Mouse (Mus musculus): ENCODE measurements around the gene Nkg7.
"Not testable (repeated sequence)": the region's sequence is repeated elsewhere in the genome, so short reads cannot be mapped to it uniquely, and the experiment has no call there.

Nkg7 gene

GRCm38 (mm10) chr7:43436341-43437255, at the start of gene Nkg7:
TSS of gene Nkg7 (plus strand) at chr7:43437073.
- DNase-seq, result no peak

DNA sequence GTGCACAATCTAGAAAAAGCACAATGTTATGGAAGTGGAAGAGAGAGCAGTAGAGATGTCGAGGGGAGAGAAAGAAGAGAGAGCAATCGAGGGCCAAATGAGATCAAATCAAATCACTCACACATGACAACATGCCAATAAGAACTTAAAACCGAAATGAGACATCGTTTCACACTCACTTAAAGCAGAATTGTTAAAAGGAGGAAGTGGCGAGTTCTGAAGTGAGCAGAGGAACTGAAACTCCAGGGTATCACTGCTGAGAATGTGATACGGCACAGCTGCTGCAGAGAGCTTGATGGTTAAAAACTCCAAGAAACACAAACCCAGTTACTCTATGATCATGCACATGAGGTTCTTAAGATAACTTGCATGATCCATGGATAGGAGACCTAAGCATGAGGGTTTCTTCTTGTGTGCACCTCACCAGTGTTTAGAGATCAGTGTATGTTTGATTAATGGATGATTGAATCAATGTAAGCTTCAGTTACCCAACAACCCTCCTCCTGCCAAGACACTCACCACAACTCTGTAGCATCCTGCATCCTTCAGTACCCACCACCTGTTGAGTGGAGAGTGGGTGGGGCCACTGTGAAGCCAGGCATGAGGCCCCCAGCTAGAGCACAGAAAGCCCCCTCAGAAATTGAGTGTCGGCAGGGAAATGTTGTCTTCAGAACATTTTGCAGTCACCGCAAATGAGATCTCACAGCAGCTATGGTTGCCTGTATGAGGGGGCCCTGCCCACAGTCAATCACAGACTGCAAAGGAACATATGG, 44.3 kb upstream of the Nkg7 start:
- DNase-seq, result no peak

DNA sequence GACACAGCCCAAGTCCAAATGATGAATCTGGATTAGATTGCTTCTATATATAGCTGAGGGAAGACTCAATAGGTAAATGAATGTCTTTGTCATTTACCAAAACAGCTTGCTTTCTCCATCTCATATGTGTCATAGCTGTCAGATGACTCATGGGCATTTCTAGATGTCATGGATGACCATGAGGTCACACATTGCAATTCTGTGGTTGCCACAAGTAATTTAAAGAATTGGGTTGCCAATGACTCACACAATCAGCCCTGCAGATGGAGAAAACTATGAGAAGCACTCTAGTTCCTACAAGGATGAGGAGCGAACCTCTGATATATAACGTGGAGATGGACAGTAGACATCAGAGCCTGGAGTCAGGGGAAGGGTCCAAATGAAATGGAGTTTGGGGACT, 37.4 kb upstream of the Nkg7 start:
- no peak for DNase-seq

DNA sequence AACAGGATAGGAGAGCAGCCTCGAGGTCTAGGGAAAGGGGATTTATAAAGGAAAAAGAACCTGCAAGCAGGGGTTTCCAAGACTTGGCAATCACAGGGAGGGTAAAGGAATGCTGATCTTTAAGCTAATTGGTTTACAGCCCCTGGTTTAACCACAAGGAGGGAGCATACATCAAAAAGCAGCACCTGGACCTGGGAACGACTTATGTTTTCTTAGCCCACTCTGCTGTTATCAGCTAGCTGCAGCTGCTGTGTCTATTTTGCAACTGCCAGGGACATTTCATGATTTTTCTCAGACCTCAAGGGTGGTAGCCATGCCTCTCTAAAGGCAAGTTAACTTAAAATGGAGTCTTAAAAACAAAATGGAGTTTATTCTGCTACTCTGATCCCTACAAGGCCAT, 34.2 kb upstream of the Nkg7 start:
- DNase-seq, result no peak

DNA sequence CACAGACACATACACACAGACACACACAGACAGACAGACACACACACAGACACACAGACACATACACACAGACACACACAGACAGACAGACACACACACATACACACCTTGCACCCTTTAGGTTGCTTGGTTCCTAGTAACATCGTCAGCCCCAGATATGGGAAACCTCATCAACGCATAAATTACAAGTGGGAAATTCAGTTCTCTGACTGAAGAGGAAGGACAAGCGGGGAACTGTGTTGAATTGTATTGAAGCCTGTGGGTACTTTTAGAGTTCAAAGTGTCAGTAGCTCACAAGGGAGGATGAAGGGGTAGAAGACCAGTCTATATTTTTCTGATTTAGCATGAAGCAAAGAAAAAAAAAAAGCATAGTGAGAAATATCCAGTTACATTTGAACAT, 29.3 kb upstream of the Nkg7 start:
- DNase-seq, result no peak

GRCm38 (mm10) chr7:43408131-43408553, 28.7 kb upstream of the Nkg7 start, which contains the start of gene Siglecg:
TSS of gene Siglecg (plus strand) at chr7:43408204.
- no peak for DNase-seq

- no peak for DNase-seq
These were observed 27.8 kb upstream of the Nkg7 start for GRCm38 (mm10) chr7:43409084-43409483.

DNA sequence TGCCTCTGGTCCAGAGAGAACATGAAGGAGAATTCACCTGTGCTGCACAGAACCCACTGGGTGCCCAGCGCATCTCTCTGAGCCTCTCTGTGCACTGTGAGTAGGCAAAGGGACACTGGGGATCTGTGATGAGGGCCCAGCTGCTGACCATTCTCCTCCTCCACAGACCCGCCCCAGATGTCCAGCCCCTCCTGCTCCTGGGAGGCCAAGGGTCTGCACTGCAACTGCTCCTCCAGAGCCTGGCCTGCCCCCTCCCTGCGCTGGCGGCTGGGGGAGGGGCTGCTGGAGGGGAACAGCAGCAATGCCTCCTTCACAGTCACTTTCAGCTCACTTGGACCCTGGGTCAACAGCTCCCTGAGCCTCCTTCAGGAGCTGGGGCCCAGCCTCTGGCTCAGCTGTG, 25.1 kb upstream of the Nkg7 start:
- not testable (repeated sequence) for DNase-seq

DNA sequence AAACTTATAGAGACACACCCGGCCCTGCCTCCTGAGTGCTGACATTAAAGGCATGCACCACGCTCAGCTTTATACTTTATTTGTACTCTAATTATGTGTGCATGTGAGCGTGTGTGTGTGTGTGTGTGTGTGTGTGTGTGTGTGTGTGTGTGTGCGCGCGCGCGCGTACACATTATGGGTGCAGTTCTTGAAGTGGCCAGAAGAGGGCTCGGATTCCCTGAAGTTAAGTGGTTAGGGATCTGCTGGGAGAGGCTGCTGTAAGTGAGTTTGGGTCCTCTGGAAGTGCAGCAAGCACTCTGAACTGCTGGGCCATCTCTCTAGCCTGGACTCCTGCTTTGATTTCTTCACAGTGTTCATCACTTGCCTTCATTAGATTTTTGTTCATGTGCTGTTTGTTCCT, 19.6 kb upstream of the Nkg7 start:
- DNase-seq, result no peak

DNA sequence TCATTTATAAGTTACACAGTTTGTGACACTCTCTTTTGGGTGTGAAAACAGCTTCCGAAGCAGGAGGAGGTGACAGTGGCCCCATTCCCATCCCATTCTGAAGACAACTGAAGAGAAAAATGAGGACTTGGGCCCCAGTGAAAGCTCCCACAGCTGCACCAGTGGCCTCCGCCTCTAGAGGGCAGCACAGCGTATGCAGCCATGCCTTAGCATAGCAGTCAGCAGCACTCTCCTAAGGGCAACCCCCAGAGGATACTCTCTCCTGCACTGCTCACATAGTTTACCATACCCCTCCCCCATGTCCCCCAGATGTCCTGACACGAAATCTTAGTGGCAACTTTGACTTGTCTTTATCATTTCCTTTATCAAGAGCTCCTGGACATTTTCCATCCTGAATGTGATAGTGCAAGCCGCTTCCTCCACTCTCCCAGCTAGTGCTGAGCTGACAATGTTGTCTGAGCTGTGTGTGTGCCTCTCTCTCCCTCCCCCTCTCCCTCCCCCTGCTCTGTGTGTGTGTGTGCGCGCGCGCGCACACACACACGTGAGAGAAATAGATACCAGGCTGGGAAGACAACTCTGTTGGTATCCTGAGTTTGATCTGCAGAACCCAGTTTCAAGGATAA, 13.8 kb upstream of the Nkg7 start:
- DNase-seq, result peak; percentile 68 to 91

DNA sequence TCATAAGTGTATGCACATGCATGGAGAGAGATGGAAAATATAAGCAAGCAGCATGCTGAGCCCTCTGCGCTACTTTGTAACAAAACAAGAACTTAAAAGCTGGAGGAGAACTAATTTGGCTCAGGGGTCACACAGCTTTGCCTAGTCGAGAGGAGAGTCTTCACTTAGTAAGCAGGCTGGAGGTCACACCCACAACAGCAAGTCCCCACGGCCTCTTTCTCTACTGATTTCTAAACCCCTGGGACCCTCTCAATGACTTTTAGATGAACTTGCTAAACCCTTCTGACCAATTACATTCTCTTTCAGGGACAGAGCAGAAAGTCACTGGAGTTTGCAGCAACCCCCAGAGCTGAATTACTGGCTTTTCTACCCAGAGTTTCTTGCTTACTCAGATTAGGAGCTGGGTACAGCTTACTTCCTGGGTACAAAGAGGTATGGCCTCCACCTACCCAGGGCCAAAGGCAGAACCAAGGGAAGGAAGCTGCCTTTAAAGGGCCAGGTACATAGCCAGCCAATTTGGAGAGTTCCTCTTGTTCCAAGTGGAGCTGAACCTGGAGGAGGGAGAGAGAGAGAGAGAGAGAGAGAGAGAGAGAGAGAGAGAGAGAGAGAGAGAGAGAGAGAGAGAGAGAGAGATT, 12.8 kb upstream of the Nkg7 start:
- no peak for DNase-seq

DNA sequence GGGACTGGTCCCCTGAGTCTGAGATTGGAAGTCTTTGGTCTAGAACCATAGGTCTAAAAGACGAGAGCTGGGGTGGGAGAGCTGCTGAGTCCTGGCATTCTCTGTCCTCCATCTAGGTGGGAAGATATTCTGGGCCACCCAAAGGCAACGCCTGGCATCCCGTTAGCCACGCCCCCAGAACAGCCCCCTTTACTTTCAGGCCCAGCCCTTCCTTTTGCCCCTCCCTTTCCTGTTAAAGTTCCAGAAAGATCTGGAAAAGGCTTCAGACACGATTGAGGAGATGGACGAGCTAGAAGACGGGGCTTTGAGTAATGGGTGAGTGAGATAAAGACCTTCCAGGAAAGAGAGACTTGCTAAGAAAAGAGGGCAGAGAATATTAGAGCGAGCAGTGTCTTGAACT, 9.5 kb upstream of the Nkg7 start, which contains the start of gene Lim2:
Gene Lim2 (plus strand): TSS at position 265 of the 400 bp plus-strand sequence.
- DNase-seq, result no peak

- DNase-seq, result no peak
These were observed 7.4 kb upstream of the Nkg7 start for GRCm38 (mm10) chr7:43429500-43429899.

DNA sequence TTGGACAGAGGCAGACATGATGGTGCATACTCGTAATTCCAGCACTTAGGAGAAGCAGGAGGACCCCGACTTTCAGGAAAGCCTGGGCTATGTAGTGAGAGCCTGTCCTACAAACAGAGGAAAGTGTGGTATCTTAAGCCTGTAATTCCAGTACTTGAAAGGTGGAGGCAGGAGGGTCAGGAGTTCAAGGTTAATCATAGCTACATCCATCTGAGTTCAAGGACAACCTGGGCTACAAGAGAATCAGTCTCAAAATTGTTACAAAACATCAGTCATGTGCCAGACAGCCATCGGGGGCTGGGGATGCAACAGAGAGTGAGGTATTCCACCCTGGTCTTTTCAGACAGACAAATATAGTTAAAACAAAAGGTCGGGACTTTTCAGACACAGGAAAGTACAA, 4.0 kb upstream of the Nkg7 start:
- DNase-seq, result no peak

- no peak for DNase-seq
These were observed 2.2 kb upstream of the Nkg7 start for GRCm38 (mm10) chr7:43434676-43435075.

- no peak for DNase-seq
These were observed 1.7 kb downstream of the Nkg7 start for GRCm38 (mm10) chr7:43438611-43439010.

DNA sequence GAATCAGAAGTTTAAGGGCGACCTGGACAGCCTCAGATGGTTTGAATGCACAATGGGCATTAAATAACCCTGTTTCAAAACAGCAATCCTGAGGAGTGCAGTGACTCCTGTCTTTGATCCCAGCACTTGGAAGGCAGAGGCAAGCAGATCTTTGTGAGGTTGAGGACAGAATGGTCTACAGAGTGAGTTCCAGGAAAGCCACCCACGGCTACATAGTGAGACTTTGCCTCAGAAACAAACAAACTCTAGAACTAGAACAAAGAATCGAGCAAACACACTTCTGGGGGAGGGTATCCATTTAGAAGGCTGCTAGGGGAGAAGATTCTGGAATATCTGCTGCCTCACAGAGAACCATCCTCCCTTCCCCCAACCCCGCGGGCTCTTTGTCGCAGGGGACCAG, 3.6 kb downstream of the Nkg7 start, which contains the start of gene Cldnd2:
Gene Cldnd2 (plus strand): TSS at position 301 of the 400 bp plus-strand sequence.
- no peak for DNase-seq

GRCm38 (mm10) chr7:43441071-43441470, 4.2 kb downstream of the Nkg7 start:
- DNase-seq, result peak in 1 of 2 experiments; percentile 41

DNA sequence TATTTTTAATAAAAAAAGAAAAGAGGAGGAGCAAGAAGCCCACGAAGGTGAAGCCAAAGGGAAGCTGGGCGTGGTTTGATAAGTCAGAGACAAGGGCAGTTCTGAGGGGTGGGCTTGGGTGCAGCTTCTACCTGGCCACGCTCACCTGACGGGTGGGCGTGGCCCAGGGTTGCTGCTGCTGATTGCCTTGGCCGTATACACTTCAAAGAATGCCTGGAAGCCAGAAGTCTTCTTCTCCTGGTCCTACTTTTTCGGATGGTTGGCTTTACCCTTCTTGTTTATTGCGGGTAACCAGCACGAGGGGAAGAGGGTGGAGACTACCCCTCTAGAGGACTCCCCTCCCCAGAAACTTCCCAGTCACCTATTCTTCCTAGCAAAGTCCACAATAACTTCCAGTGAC, 5.8 kb downstream of the Nkg7 start:
- DNase-seq, result no peak

DNA sequence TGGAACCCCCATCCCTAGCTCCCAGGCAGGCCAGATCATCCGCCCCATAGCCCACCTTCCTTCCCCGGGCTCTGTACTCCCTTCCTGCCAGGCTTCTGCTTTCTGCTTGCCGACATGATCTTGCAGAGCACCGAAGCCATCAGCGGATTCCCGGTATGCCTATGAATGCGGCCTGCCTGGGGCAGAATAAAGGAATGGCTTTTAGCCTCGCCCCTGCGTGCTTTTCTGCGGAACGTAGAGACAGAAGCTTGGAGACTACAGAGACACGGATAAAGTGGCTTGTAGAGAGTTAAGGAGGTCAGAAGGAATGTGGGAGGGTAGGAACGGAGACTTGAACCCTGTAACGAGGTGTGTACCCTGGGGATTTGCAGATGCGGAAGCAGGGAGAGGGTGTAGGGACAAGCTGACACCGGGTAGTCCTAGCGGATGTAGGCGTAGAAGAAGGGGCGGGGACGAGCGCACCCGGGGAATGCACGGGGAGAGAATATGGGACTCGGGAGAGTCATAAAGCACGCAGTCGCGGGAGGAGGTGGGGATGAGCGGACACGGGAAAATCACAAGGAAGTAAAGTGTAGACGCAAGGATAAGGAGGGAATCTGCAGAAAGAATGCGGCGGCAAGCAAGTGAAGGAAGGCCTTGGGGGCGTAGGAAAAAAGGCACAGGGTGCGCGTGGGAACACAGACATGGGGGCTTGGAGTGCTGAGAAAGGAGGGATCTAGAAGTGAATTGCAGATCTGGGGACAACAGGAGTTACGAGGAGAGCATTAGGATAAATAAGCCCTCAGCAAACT, 6.4 kb downstream of the Nkg7 start:
- peak; percentile 84 to 88 for DNase-seq

- peak; percentile 96 to 98 for DNase-seq
These were observed 7.0 kb downstream of the Nkg7 start, which contains the start of the genes Etfb and Gm45233 for GRCm38 (mm10) chr7:43443917-43444293. TSS of gene Etfb (plus strand) at chr7:43444083. TSS of gene Gm45233 (plus strand) at chr7:43444128.

GRCm38 (mm10) chr7:43447801-43448200, 10.9 kb downstream of the Nkg7 start:
- peak; percentile 83 to 88 for DNase-seq
